Mouse (Mus musculus) neural tube, embryonic 13.5 days (tissue): ENCODE measurements around the gene Nkiras2. TPM values are rescaled to one million over a fixed set of nuclear protein-coding genes. Genes with fewer than 3 reads are reported as not detected.

Experiments
- ATAC-seq: fragments of 200-750 bp; cut with Nextera tagmentation; 2 replicates; pipeline ENCODE4 v1.8.0; 2017; ENCODE audit warnings: low read depth, mild to moderate bottlenecking, moderate TSS enrichment, moderate library complexity
- H3K27ac ChIP-seq: fragments of 300-500 bp; sonication (generic); replicated peaks from 2 replicates; pipeline ENCODE4 v1.5.1; 2015; ENCODE audit warnings: moderate library complexity, mild to moderate bottlenecking, inconsistent platforms
- H3K27me3 ChIP-seq: fragments of 300-500 bp; sonication (generic); 2 replicates; pipeline ENCODE4 v1.6.1; 2015; ENCODE audit warnings: mild to moderate bottlenecking, inconsistent platforms
- H3K36me3 ChIP-seq: fragments of 300-500 bp; sonication (generic); 2 replicates; pipeline ENCODE4 v1.6.1; 2015; ENCODE audit warnings: mild to moderate bottlenecking, inconsistent platforms
- H3K4me1 ChIP-seq: fragments of 300-500 bp; sonication (generic); replicated peaks from 2 replicates; pipeline ENCODE4 v1.6.1; 2015; ENCODE audit warnings: inconsistent platforms
- H3K4me2 ChIP-seq: fragments of 300-500 bp; sonication (generic); 2 replicates; pipeline ENCODE4 v1.6.1; 2015; ENCODE audit warnings: inconsistent platforms, mild to moderate bottlenecking, moderate library complexity
- H3K4me3 ChIP-seq: fragments of 300-500 bp; sonication (generic); 2 replicates; pipeline ENCODE4 v1.5.1; 2015; ENCODE audit warnings: mild to moderate bottlenecking, inconsistent platforms
- H3K9ac ChIP-seq: fragments of 300-500 bp; sonication (generic); 2 replicates; pipeline ENCODE4 v1.6.1; 2015; ENCODE audit warnings: moderate library complexity, mild to moderate bottlenecking, inconsistent platforms
- H3K9me3 ChIP-seq: fragments of 300-500 bp; sonication (generic); 2 replicates; pipeline ENCODE4 v1.6.1; 2016; ENCODE audit warnings: inconsistent platforms
- WGBS: fragments of 180-500 bp; shearing (Covaris S2); methylation state at CpG from one replicate; pipeline ENCODE4 v1.1.7; 2015; 5-methylcytosine and 5-hydroxymethylcytosine counted together
- polyA plus RNA-seq: library from polyadenylated mRNA; unstranded; fragments of >200 nt; fragmentation: Nextera tagmentation; extraction: Ambion mirVana; gene quantifications from 2 replicates; pipeline ENCODE4 v1.2.1, GENCODE M21; 2015

Gene Nkiras2
- 109 and 112 TPM in 2 replicates for polyA plus RNA-seq

DNA sequence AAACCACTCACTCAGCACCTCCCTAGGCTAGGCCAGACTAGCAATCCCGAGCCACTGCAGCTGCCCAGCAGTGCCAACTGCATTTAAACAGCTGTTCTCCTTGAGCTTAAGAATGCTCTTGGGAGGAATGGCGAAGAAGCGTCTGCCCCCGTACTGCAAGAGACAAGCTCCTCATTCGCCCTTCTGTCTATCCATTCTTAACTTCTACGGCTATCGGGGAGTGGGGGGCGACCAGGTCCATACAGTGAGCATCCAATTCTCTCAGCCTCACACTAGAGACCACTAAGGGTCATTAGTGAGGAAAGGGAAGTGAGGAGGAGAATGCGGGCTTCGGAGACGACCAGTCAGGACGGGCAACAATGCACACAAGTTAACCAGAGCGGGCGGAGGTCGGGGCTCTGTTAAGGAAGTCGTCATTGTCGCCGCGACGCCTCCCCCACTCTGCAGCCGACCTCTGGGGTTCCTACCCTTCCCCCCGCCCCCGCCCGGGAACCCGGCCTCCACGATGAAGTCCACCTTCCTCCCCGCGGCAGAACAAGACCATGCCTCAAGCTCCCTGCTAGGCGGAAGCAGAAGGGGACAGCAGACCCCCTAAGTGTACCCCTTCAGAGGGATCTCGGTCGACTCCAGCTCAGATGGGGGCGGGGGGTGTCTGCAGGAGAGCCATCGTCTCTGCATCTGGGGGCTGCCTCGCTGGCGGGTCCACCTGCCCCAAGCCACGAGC, at the start of gene Nkiras2:
Gene Nkiras2 (plus strand): TSS at position 484 of the 724 bp plus-strand sequence.
- ATAC-seq, result peak; percentile 68
- Histone ChIP-seq H3K4me2 (peak within 1 kb of the TSS; percentile 83), H3K4me3 (peak within 1 kb of the TSS; percentile 79), H3K27me3 (no peaks in the 10 kb centered on the region), H3K36me3 (peaks cover 5% of the 10 kb centered on the region; the same call in 1 of the 2 replicates), H3K4me1 (peaks cover 38% of the 10 kb centered on the region), H3K27ac (peak within 1 kb of the TSS; percentile 96), H3K9me3 (no peaks in the 10 kb centered on the region), H3K9ac (peak within 1 kb of the TSS; percentile 91)
- WGBS, result 1% methylated on average over 36 of the region's 36 CpGs

DNA sequence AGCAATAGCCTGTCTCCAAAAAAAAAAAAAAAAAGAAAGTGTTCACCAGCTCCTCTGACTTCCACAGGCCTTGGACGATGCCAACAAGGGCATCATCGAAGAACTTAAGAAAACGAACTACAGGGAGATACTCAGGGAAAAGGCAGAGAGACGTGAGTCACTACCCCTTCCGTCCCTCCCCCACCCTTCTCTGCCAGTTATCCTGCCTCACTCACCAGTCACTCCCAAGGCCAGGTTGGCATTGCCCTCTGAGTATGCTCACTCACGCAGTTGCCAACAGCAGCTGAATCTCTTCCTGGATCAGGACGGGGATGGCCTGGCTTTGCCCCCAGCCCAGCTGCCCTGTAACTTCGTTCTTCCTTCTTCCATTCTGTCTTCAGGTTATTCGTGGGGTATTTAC, 49.3 kb upstream of the Nkiras2 start:
- Histone ChIP-seq H3K36me3 (no peaks in the 10 kb centered on the region), H3K27me3 (peaks cover 15% of the 10 kb centered on the region; the same call in 1 of the 2 replicates), H3K27ac (no peak overlapping the region), H3K9me3 (no peaks in the 10 kb centered on the region), H3K4me3 (no peak overlapping the region), H3K9ac (no peak overlapping the region), H3K4me1 (peaks cover 17% of the 10 kb centered on the region), H3K4me2 (no peak overlapping the region)
- 67% methylated on average over 9 of the region's 9 CpGs for WGBS
- no peak for ATAC-seq

DNA sequence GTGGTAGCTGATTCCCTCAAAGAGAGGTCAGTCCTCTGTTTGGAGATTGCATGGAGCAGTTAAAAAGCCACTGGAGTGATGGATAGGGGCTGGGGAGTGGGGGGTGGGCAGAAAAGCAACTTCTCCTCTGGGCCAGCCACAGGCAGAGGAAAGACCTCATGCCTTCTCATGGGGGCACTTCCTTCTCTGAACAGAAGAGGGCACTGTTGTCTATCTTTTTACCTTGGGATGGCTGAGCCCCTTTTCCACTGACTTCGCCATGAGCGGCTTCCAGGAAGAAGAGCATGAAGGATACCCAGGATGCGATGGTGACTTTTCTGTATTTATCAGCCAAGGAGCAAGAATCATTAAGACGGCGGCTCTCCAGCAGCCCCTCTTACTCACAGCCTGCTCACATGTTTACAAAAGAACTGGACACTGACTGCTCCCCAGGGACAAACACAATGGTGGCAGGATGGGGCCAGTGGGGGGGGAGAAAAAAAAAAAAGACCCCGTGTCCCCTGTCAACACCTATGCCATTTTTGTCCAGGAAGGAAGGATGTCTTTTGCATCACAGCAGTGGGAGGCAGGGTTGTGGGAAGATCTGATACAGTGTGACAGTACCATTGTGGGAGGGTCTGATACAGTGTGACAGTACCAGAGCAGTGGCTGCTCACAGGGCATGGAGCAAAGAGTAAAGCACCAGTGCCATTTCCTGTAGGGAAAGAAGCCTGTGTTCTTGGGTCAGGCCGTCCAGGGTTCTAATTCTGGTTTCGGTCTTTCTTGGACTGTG, 48.4 kb upstream of the Nkiras2 start:
- H3K4me1 ChIP-seq, result peaks cover 25% of the 10 kb centered on the region
- peak overlapping the region; percentile 59 for H3K4me2 ChIP-seq
- peak overlapping the region; percentile 64 for H3K9ac ChIP-seq
- ATAC-seq, result peak; percentile 54
- no peaks in the 10 kb centered on the region for H3K36me3 ChIP-seq
- H3K27me3 ChIP-seq, result peaks cover 15% of the 10 kb centered on the region; the same call in 1 of the 2 replicates
- H3K27ac ChIP-seq, result no peak overlapping the region
- H3K4me3 ChIP-seq, result peak overlapping the region; percentile 25
- no peaks in the 10 kb centered on the region for H3K9me3 ChIP-seq
- 7% methylated on average over 8 of the region's 8 CpGs for WGBS

DNA sequence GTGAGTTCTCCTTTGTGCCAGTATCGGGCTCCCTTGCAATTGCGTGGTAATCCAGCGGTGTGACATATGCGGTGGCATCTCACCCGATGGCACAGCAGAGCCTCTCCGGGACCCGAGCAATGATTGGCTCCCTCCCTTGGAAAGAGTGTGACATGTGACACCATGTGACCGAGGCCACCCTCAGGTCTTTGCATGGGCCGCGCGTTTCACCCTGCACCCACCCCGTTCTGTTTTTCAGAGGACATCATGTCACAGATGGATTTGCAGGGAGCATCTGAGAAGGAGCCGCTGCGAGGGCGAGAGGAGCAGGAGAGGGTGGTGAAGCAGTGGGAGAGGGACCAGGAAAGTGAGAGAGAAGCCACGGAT, 47.9 kb upstream of the Nkiras2 start:
- peak overlapping the region; percentile 64 for H3K9ac ChIP-seq
- peak overlapping the region; percentile 25 for H3K4me3 ChIP-seq
- peak overlapping the region; percentile 59 for H3K4me2 ChIP-seq
- WGBS, result 7% methylated on average over 16 of the region's 16 CpGs
- peaks cover 15% of the 10 kb centered on the region; the same call in 1 of the 2 replicates for H3K27me3 ChIP-seq
- H3K4me1 ChIP-seq, result peaks cover 31% of the 10 kb centered on the region
- H3K9me3 ChIP-seq, result no peaks in the 10 kb centered on the region
- 0 out of 2 replicates have a peak, but pooled peaks have one; percentile 43 for ATAC-seq
- H3K36me3 ChIP-seq, result no peaks in the 10 kb centered on the region
- H3K27ac ChIP-seq, result no peak overlapping the region

DNA sequence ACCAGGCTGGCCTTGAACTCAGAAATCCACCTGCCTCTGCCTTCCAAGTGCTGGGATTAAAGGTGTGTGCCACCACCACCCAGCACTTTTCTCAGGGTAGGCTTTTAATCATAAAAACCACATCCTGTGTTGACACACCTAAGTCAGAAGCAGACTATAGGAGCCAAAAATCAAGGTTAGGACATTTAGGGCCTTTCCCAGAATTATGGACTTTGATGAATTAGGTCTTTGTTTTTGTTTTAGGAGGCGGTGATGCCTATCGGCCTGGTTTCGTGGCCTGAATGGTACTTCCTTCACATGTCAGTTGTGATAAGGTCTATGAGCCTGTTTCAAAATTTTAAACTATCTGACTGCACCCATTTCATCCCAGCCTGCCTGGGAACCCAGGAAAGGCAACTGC, 44.9 kb upstream of the Nkiras2 start:
- Histone ChIP-seq H3K27ac (0 out of 2 replicates have a peak overlapping the region, but pooled peaks have one; percentile 74), H3K27me3 (peaks cover 15% of the 10 kb centered on the region; the same call in 1 of the 2 replicates), H3K4me3 (no peak overlapping the region), H3K9me3 (no peaks in the 10 kb centered on the region), H3K4me2 (peak overlapping the region; percentile 78), H3K36me3 (peaks cover 12% of the 10 kb centered on the region), H3K9ac (no peak overlapping the region), H3K4me1 (peaks cover 41% of the 10 kb centered on the region)
- no peak for ATAC-seq
- WGBS, result 90% methylated on average over 3 of the region's 3 CpGs

DNA sequence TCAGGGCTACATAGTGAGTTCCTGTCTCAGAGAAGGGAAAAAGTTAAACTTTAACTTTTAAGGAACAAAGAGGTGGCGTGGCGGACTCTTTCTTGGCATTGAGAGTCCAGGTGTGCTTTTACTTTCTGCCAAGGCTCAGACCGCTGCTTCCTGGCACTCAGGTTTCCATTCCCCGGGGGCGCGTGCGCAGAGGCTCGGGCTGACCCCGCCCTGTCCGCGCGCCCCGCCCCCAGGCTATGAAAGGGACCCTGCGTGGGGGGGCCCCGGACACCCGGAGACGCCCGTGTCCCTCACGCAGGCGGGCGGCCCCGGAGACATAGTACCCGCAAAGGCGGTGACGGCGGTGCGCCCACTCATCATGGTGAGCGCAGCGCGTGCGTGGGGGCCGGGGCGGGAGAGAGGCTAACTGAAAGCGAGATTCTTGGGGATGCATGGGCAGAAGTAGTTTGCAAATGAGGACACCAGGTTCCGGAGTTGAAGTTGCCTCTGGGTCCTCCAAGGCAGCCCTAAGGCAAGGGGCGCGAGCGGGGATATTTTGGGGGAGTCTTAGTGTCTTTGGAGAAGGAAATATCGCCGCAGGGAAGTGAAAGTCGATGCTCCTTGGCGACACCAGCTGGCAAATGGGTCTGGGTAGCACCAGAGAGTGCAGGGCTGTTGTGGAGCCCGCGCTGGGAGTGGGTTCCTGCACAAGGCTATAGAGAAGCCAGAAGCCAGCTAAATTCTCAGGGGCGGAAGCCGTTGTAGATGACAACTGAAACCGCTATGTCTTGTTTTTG, 44.1 kb upstream of the Nkiras2 start, which contains the start of gene Cnp:
Gene Cnp (plus strand): TSS at position 197 of the 776 bp plus-strand sequence.
- 2% methylated on average over 47 of the region's 47 CpGs for WGBS
- ATAC-seq, result peak; percentile 79
- H3K27ac ChIP-seq, result peak within 1 kb of the TSS; percentile 74

DNA sequence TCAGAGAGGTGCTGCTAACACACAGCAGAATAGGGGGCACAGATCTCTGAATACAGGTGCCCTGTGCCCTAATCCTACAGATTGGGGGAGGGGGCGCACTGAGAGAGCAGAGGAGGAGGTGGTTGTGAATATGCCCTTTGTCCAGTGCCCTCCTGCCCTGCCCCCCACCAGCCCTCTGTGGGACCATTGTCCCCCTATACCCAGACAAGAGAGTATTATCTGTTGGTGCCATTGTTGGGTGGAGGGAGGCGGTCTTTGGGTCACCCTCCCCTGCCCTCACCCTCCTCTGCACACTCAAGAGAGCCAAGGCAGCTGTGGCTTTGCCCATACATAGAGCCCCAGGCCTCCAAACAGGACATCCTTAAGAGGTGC, 43.6 kb upstream of the Nkiras2 start:
- ATAC-seq, result peak; percentile 44; the same call in 1 of the 2 replicates
- peak overlapping the region; percentile 58 for H3K4me3 ChIP-seq
- peak overlapping the region; percentile 78 for H3K9ac ChIP-seq
- H3K4me2 ChIP-seq, result peak overlapping the region; percentile 78
- 32% methylated on average over 2 of the region's 2 CpGs for WGBS
- H3K9me3 ChIP-seq, result no peaks in the 10 kb centered on the region
- H3K4me1 ChIP-seq, result peaks cover 41% of the 10 kb centered on the region
- peaks cover 25% of the 10 kb centered on the region for H3K36me3 ChIP-seq
- peak overlapping the region; percentile 74 for H3K27ac ChIP-seq
- peaks cover 15% of the 10 kb centered on the region; the same call in 1 of the 2 replicates for H3K27me3 ChIP-seq

More for the DNA sequence above, 44.1 kb upstream of the Nkiras2 start, which contains the start of gene Cnp:
- Histone ChIP-seq H3K4me1 (peaks cover 41% of the 10 kb centered on the region), H3K4me2 (peak within 1 kb of the TSS; percentile 78), H3K9ac (peak within 1 kb of the TSS; percentile 78), H3K9me3 (no peaks in the 10 kb centered on the region), H3K27me3 (peaks cover 15% of the 10 kb centered on the region; the same call in 1 of the 2 replicates), H3K4me3 (peak within 1 kb of the TSS; percentile 58), H3K36me3 (peaks cover 19% of the 10 kb centered on the region)

DNA sequence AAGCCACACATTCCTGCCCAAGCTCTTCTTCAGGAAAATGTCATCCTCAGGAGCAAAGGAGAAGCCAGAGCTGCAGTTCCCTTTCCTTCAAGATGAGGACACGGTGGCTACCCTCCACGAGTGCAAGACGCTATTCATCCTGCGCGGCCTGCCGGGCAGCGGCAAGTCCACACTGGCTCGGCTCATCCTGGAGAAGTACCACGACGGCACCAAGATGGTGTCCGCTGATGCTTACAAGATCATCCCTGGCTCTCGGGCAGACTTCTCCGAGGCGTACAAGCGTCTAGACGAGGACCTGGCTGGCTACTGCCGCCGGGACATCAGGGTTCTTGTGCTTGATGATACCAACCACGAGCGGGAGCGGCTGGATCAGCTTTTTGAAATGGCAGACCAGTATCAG, 42.8 kb upstream of the Nkiras2 start:
- peak overlapping the region; percentile 78 for H3K4me2 ChIP-seq
- peaks cover 33% of the 10 kb centered on the region for H3K4me1 ChIP-seq
- peak overlapping the region; percentile 58; the same call in 1 of the 2 replicates for H3K4me3 ChIP-seq
- no peak overlapping the region for H3K27ac ChIP-seq
- peaks cover 33% of the 10 kb centered on the region for H3K36me3 ChIP-seq
- ATAC-seq, result no peak
- no peaks in the 10 kb centered on the region for H3K9me3 ChIP-seq
- H3K9ac ChIP-seq, result 0 out of 2 replicates have a peak overlapping the region, but pooled peaks have one; percentile 78
- WGBS, result 69% methylated on average over 21 of the region's 21 CpGs
- peaks cover 15% of the 10 kb centered on the region; the same call in 1 of the 2 replicates for H3K27me3 ChIP-seq

DNA sequence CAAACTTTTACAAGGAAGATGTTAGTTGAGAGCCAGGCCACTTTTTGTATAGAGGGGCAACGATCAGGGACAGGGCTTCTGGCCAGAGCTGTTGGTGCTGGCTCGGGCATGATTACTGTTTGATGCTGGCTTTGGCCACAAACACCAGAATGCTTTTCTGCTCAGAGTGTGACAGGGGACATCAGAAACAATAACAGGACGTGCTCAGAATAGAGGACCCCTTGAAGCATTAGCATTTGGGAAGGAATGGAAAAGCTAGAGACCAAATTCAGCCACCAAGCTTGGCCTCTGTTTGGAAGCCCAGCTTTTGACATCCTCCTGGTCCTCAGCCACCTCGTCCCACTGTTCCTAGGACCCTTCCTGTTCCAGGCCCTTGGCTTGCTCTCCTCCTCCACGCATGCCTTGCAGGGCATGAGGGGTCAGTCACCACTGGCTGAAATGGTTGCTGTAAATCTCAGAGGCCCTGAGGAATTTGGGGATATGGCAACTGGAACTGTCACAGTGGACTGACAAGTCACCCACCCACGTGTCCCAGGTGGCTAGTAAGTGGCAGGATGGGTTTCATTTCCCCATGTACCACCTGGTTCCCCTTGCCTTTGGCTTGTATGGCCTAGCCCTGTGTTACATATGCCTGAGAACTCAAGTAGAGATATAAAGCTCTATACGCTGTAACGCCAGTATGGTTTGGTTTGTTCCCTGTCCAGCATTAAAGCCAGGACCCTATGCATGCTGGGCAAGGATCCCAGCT, 41.0 kb upstream of the Nkiras2 start:
- H3K4me3 ChIP-seq, result no peak overlapping the region
- no peak overlapping the region for H3K9ac ChIP-seq
- H3K27me3 ChIP-seq, result no peaks in the 10 kb centered on the region
- peaks cover 28% of the 10 kb centered on the region for H3K4me1 ChIP-seq
- WGBS, result 71% methylated on average over 8 of the region's 8 CpGs
- no peak overlapping the region for H3K27ac ChIP-seq
- no peaks in the 10 kb centered on the region for H3K9me3 ChIP-seq
- ATAC-seq, result no peak
- H3K4me2 ChIP-seq, result no peak overlapping the region
- H3K36me3 ChIP-seq, result peaks cover 50% of the 10 kb centered on the region

DNA sequence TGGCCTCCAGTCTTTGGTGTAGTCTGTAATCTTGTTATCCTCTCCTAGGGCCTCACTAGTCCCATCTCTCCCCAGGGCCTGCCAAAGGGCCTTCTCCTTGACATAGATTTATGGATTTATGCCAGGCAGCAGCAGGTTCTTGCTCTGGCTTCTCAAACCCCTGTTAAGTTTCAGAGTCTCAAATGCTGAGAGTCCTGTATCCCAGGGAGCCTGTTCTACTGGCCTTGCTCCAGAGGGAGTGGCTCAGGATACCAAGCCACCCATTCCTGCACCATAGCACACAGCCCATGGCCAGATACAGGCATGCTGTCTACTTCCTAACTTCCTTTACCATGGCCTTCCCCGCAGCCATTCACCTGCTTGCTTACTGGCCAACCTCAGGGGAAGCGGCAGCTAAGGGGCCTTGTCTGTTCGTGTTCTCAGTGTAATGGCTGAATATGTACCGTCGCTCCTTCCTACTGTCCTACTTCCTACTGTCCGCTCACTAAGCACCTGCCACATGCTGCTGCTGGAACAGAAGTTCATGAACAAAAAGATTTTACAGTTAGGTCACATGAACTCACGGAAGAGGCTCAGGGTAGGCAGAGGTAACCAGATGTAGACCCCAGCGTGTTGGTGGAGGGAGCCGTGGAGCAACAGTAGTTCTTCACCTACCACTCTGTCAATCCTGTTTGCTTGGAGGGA, 39.8 kb upstream of the Nkiras2 start:
- H3K36me3 ChIP-seq, result peaks cover 63% of the 10 kb centered on the region
- peaks cover 28% of the 10 kb centered on the region for H3K4me1 ChIP-seq
- ATAC-seq, result no peak
- H3K4me2 ChIP-seq, result no peak overlapping the region
- 93% methylated on average over 9 of the region's 9 CpGs for WGBS
- no peaks in the 10 kb centered on the region for H3K9me3 ChIP-seq
- no peak overlapping the region for H3K27ac ChIP-seq
- no peak overlapping the region for H3K4me3 ChIP-seq
- H3K9ac ChIP-seq, result no peak overlapping the region
- H3K27me3 ChIP-seq, result no peaks in the 10 kb centered on the region
